Mouse (Mus musculus): ENCODE results near the gene Etnk1. TPM values are rescaled to one million over a fixed set of nuclear protein-coding genes. Genes with fewer than 3 reads are reported as not detected.

Etnk1 gene
- polyA plus RNA-seq, 1 experiment from 2014 or later, result 10.7 TPM

- no peaks in the 10 kb centered on the region for H3K27me3 ChIP-seq (ENCODE audit: control insufficient read depth, insufficient read depth, low read length)
- no peaks in the 10 kb centered on the region for H3K36me3 ChIP-seq (ENCODE audit: control insufficient read depth, insufficient read depth, low read length)
- WGBS, result 62% methylated on average over 18 of the region's 18 CpGs
- ATAC-seq (ENCODE audit: low FRiP score, low TSS enrichment) (no peak), DNase-seq (ENCODE audit: low spot score) (no peak)
- no peak overlapping the region for H3K4me3 ChIP-seq (ENCODE audit: low read depth, low read length)
- H3K4me2 ChIP-seq (replicated peaks; ENCODE audit: low read depth), result peak overlapping the region; percentile 8; the same call in 1 of the 2 replicates
- H3K27ac ChIP-seq (replicated peaks), result no peak overlapping the region
- H3K9me3 ChIP-seq (ENCODE audit: control insufficient read depth, low read length), result no peaks in the 10 kb centered on the region
- no peaks in the 10 kb centered on the region for H3K4me1 ChIP-seq (replicated peaks; ENCODE audit: control insufficient read depth, insufficient read depth)
- TF ChIP-seq CTCF (IDR thresholded peaks at IDR 0.05; ENCODE audit: low read depth) (no peak), EP300 (optimal IDR thresholded peaks at IDR 0.05) (no peak)
- H3K9ac ChIP-seq (ENCODE audit: low read length), result no peak overlapping the region
These were observed 93.0 kb downstream of the Etnk1 start for GRCm38 (mm10) chr6:143259870-143260559.

GRCm38 (mm10) chr6:143260560-143261288, 93.7 kb downstream of the Etnk1 start:
- WGBS, result 81% methylated on average over 14 of the region's 14 CpGs
- no peak overlapping the region for H3K4me2 ChIP-seq (replicated peaks; ENCODE audit: low read depth)

GRCm38 (mm10) chr6:143261289-143261665, 94.3 kb downstream of the Etnk1 start:
- Histone ChIP-seq H3K9ac (ENCODE audit: low read length) (no peak overlapping the region), H3K27me3 (ENCODE audit: control insufficient read depth, insufficient read depth, low read length) (no peaks in the 10 kb centered on the region), H3K4me3 (ENCODE audit: low read depth, low read length) (no peak overlapping the region), H3K4me1 (replicated peaks; ENCODE audit: control insufficient read depth, insufficient read depth) (no peaks in the 10 kb centered on the region), H3K9me3 (ENCODE audit: control insufficient read depth, low read length) (no peaks in the 10 kb centered on the region), H3K27ac (replicated peaks) (no peak overlapping the region), H3K4me2 (replicated peaks; ENCODE audit: low read depth) (no peak overlapping the region), H3K36me3 (ENCODE audit: control insufficient read depth, insufficient read depth, low read length) (no peaks in the 10 kb centered on the region)
- whole genome bisulfite sequencing, result 82% methylated on average over 8 of the region's 8 CpGs
- DNase-seq (ENCODE audit: low spot score) (no peak), ATAC-seq (ENCODE audit: low FRiP score, low TSS enrichment) (no peak)
- no peak for TF ChIP-seq CTCF (IDR thresholded peaks at IDR 0.05; ENCODE audit: low read depth)
- no peak for TF ChIP-seq EP300 (optimal IDR thresholded peaks at IDR 0.05)

More at GRCm38 (mm10) chr6:143260560-143261288, 93.7 kb downstream of the Etnk1 start:
- H3K4me1 ChIP-seq (replicated peaks; ENCODE audit: control insufficient read depth, insufficient read depth), result no peaks in the 10 kb centered on the region
- H3K36me3 ChIP-seq (ENCODE audit: control insufficient read depth, insufficient read depth, low read length), result no peaks in the 10 kb centered on the region
- H3K9ac ChIP-seq (ENCODE audit: low read length), result no peak overlapping the region
- H3K4me3 ChIP-seq (ENCODE audit: low read depth, low read length), result no peak overlapping the region
- H3K9me3 ChIP-seq (ENCODE audit: control insufficient read depth, low read length), result no peaks in the 10 kb centered on the region
- TF ChIP-seq CTCF (IDR thresholded peaks at IDR 0.05; ENCODE audit: low read depth) (no peak), EP300 (optimal IDR thresholded peaks at IDR 0.05) (no peak)
- DNase-seq (ENCODE audit: low spot score) (no peak), ATAC-seq (ENCODE audit: low FRiP score, low TSS enrichment) (no peak)
- H3K27me3 ChIP-seq (ENCODE audit: control insufficient read depth, insufficient read depth, low read length), result no peaks in the 10 kb centered on the region
- H3K27ac ChIP-seq (replicated peaks), result no peak overlapping the region

- no peak for TF ChIP-seq CTCF (IDR thresholded peaks at IDR 0.05; ENCODE audit: low read depth)
- TF ChIP-seq EP300 (optimal IDR thresholded peaks at IDR 0.05), result no peak
- H3K4me3 ChIP-seq (ENCODE audit: low read depth, low read length), result no peak overlapping the region
These were observed 98.5 kb downstream of the Etnk1 start for GRCm38 (mm10) chr6:143265482-143265881.

GRCm38 (mm10) chr6:143279222-143279621, 112.2 kb downstream of the Etnk1 start:
- 54% methylated on average over 3 of the region's 3 CpGs for WGBS
- H3K4me1 ChIP-seq (replicated peaks; ENCODE audit: control insufficient read depth, insufficient read depth), result no peaks in the 10 kb centered on the region
- H3K4me3 ChIP-seq (ENCODE audit: low read depth, low read length), result no peak overlapping the region
- no peak for DNase-seq (ENCODE audit: low spot score)
- peak; percentile 34; the same call in 1 of the 2 replicates for TF ChIP-seq CTCF (IDR thresholded peaks at IDR 0.05; ENCODE audit: low read depth)
- TF ChIP-seq EP300 (optimal IDR thresholded peaks at IDR 0.05), result no peak
- H3K36me3 ChIP-seq (ENCODE audit: control insufficient read depth, insufficient read depth, low read length), result no peaks in the 10 kb centered on the region
- H3K9ac ChIP-seq (ENCODE audit: low read length), result no peak overlapping the region
- H3K9me3 ChIP-seq (ENCODE audit: control insufficient read depth, low read length), result no peaks in the 10 kb centered on the region
- no peak overlapping the region for H3K4me2 ChIP-seq (replicated peaks; ENCODE audit: low read depth)
- ATAC-seq (ENCODE audit: low FRiP score, low TSS enrichment), result no peak
- no peaks in the 10 kb centered on the region for H3K27me3 ChIP-seq (ENCODE audit: control insufficient read depth, insufficient read depth, low read length)
- H3K27ac ChIP-seq (replicated peaks), result no peak overlapping the region

More at GRCm38 (mm10) chr6:143265482-143265881, 98.5 kb downstream of the Etnk1 start:
- Histone ChIP-seq H3K9me3 (ENCODE audit: control insufficient read depth, low read length) (no peaks in the 10 kb centered on the region), H3K27ac (replicated peaks) (no peak overlapping the region), H3K27me3 (ENCODE audit: control insufficient read depth, insufficient read depth, low read length) (no peaks in the 10 kb centered on the region), H3K4me1 (replicated peaks; ENCODE audit: control insufficient read depth, insufficient read depth) (no peaks in the 10 kb centered on the region), H3K9ac (ENCODE audit: low read length) (no peak overlapping the region), H3K4me2 (replicated peaks; ENCODE audit: low read depth) (no peak overlapping the region), H3K36me3 (ENCODE audit: control insufficient read depth, insufficient read depth, low read length) (no peaks in the 10 kb centered on the region)
- no peak for ATAC-seq (ENCODE audit: low FRiP score, low TSS enrichment)
- DNase-seq (ENCODE audit: low spot score), result no peak
- WGBS, result 86% methylated on average over 10 of the region's 10 CpGs

Other genes starting within 250 kb of the Etnk1 start
- gene St8sia1, start 202.8 kb upstream of the Etnk1 start, polyA plus RNA-seq (2015; fragmentation: Nextera tagmentation; extraction: Ambion mirVana), result 0.19 and 0.23 TPM in 2 replicates
- gene C2cd5, start 67.1 kb upstream of the Etnk1 start, polyA plus RNA-seq (2015; fragmentation: Nextera tagmentation; extraction: Ambion mirVana), result 7.7 and 8.3 TPM in 2 replicates